In the genomic region with DNA sequence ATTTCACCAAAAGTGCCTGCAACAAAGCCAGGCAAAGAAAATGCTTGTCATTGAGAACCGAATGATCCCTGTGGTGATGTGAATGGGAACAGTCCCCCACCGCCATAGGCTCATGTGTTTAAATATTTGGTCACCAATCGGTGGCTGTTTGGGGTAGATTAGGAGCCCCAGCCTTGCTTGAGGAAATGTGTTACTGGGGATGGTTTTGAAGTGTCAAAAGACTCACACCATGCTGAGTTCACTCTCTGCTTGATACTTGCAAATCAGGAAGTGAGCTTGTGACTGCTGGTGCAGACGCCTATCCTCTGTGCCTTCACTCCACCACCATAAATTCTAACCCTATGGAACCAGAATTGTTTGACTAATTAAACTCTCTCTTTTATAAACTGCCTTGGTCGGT, we compare ENCODE assay signal across 24 mouse cellular contexts.
"Had no signal": no experiment of that assay in that cellular context is flagged by ENCODE, and none has a peak within 500 bp of the region (broad histone marks: within the 10 kb centered on the region; RNA-seq: fewer than 3 reads in every experiment).

No protein-coding gene starts in this region.

- H3K4me3 ChIP-seq: lung, embryonic 15.5 days; midbrain, embryonic 10.5 days; midbrain, embryonic 12.5 days; myocyte; neural tube, embryonic 13.5 days; neural tube, embryonic 15.5 days; stomach, embryonic 15.5 days had no signal

- DNase-seq: liver, postnatal 0 days; lung, adult 2 months; lung, postnatal 14 days; lung, postnatal 36 days; midbrain, embryonic 14.5 days; retina, postnatal 1 day; right cerebral cortex, adult 18-20 months; right cerebral cortex, postnatal 25 days; right cerebral cortex, postnatal 4 days; spleen, adult 18-20 months; thymus, adult 2 months; thymus, postnatal 25 days; thymus, postnatal 4 days had no signal

- ATAC-seq: liver, postnatal 0 days; lung, postnatal 0 days; midbrain, embryonic 16.5 days had no signal

- H3K27ac ChIP-seq: lung, embryonic 15.5 days; macrophage; midbrain, embryonic 10.5 days; midbrain, embryonic 12.5 days; neural tube, embryonic 13.5 days; neural tube, embryonic 15.5 days; stomach, embryonic 15.5 days; stomach, postnatal 0 days had no signal
